ENCODE assay signal across 22 mouse cellular contexts in the genomic region with DNA sequence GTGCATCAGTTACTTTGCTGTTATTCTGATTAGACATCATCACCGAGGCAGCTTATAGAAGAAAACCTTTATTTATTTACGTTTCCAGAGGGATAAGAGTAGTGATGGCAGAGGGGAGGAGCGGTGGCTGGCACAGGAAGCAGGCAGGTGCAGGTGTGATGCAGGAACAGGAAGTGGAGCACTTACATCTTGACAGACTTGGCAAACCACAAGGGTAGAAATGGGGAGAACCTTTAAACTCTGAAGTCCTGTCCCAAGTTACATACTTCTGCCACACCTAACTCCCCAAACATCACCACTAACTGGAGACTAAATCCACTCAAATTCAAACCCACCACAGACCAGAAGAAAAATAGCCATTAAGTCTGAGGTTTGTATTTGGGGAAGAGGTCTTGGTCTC. TPM values are rescaled to one million over a fixed set of nuclear protein-coding genes. Genes with fewer than 3 reads are reported as not detected.
DNase-seq lines count a peak whose midpoint lies in the region; ATAC-seq and TF ChIP-seq lines count a peak whose summit lies in the region.
"Had no signal": no experiment of that assay in that cellular context is flagged by ENCODE, and none has a peak within 500 bp of the region (broad histone marks: within the 10 kb centered on the region; RNA-seq: fewer than 3 reads in every experiment).

No protein-coding gene starts in this region.

- no peaks in the 10 kb centered on the region for H3K9me3 ChIP-seq in intestine, postnatal 0 days (ENCODE audit: control insufficient read depth)
- H3K9me3 ChIP-seq: embryonic facial prominence, embryonic 10.5 days; heart, embryonic 12.5 days; limb, embryonic 13.5 days; liver, embryonic 13.5 days; midbrain, embryonic 12.5 days; stomach, embryonic 15.5 days had no signal

- no peak for ATAC-seq in intestine, postnatal 0 days
- ATAC-seq: forebrain, embryonic 16.5 days; hindbrain, embryonic 16.5 days had no signal

- WGBS in intestine, postnatal 0 days, result 76% methylated on average over 3 of the region's 3 CpGs

- H3K36me3 ChIP-seq in intestine, postnatal 0 days (ENCODE audit: control insufficient read depth, insufficient read depth), result no peaks in the 10 kb centered on the region; the same call in none of the 2 replicates
- H3K36me3 ChIP-seq: stomach, embryonic 15.5 days had no signal

- no peak overlapping the region for H3K4me2 ChIP-seq in intestine, postnatal 0 days (replicated peaks; ENCODE audit: low read depth)
- H3K4me2 ChIP-seq: heart, embryonic 12.5 days; limb, embryonic 13.5 days; liver, embryonic 13.5 days; lung, embryonic 14.5 days; midbrain, embryonic 12.5 days; stomach, embryonic 15.5 days had no signal

- peak; percentile 78 for DNase-seq in CD4-positive helper T cell, adult 2 months (ENCODE audit: low read depth, low spot score)
- DNase-seq in T-cell, adult 2 months (ENCODE audit: low spot score), result peak; percentile 58
- peak; percentile 53 to 70 for DNase-seq in natural killer cell, adult 2 months (ENCODE audit: low spot score in 2 of 2)
- DNase-seq in thymus, postnatal 25 days, result peak; percentile 35
- DNase-seq in B cell, adult 2 months, result no peak
- no peak for DNase-seq in adrenal gland, adult (ENCODE audit: inconsistent age in 2 of 2, low spot score in 1 of 2)
- DNase-seq: adrenal gland, adult 2 months; cerebellum, adult 8-10 months; kidney, adult 2 months; kidney, postnatal 10 days; liver, embryonic 13.5 days; right cerebral cortex, postnatal 25 days had no signal

- H3K27ac ChIP-seq in intestine, postnatal 0 days (ENCODE audit: low read depth, low read length), result no peak overlapping the region
- H3K27ac ChIP-seq: embryonic facial prominence, embryonic 10.5 days; limb, embryonic 13.5 days; liver, embryonic 13.5 days; macrophage; midbrain, embryonic 12.5 days; stomach, embryonic 15.5 days had no signal

- H3K4me3 ChIP-seq in intestine, postnatal 0 days (ENCODE audit: low read depth, low read length), result no peak overlapping the region
- H3K4me3 ChIP-seq: embryonic facial prominence, embryonic 10.5 days; heart, embryonic 12.5 days; limb, embryonic 13.5 days; liver, embryonic 13.5 days; midbrain, embryonic 12.5 days; stomach, embryonic 15.5 days had no signal

- H3K27me3 ChIP-seq in intestine, postnatal 0 days (replicated peaks; ENCODE audit: control insufficient read depth, insufficient read depth, low read length), result no peaks in the 10 kb centered on the region
- H3K27me3 ChIP-seq: heart, embryonic 12.5 days; limb, embryonic 13.5 days; midbrain, embryonic 12.5 days; stomach, embryonic 15.5 days had no signal

- no peak overlapping the region for H3K9ac ChIP-seq in intestine, postnatal 0 days (ENCODE audit: low read depth, low read length)
- H3K9ac ChIP-seq: heart, embryonic 12.5 days; limb, embryonic 13.5 days; liver, embryonic 13.5 days; lung, embryonic 14.5 days; midbrain, embryonic 12.5 days; stomach, embryonic 15.5 days had no signal

- no peak for TF ChIP-seq CTCF in intestine, postnatal 0 days (IDR thresholded peaks at IDR 0.05; ENCODE audit: low read depth)

- H3K4me1 ChIP-seq in intestine, postnatal 0 days (replicated peaks; ENCODE audit: control insufficient read depth, insufficient read depth, low read length), result no peaks in the 10 kb centered on the region

RNA-seq across cellular contexts. Expression of gene Itsn1, which starts 51.7 kb away (rescaled TPM):
- polyA plus RNA-seq in intestine, postnatal 0 days (2015; fragmentation: Nextera tagmentation; extraction: Ambion mirVana), result 6.2 and 6.5 TPM in 2 replicates

RNA-seq across cellular contexts. Expression of gene Cryzl1, which starts 52.1 kb away (rescaled TPM):
- 36.3 and 42.2 TPM in 2 replicates for polyA plus RNA-seq in intestine, postnatal 0 days (2015; fragmentation: Nextera tagmentation; extraction: Ambion mirVana)

Comparison
In these comparisons a context has a peak if more than half of its experiments do, and no peak if none do; other contexts are left out.
1. DNase-seq: peak in CD4-positive helper T cell, adult 2 months (single experiment), T-cell, adult 2 months (single experiment), natural killer cell, adult 2 months (2 of 2) and thymus, postnatal 25 days (single experiment); none in B cell, adult 2 months (0 of 2) and adrenal gland, adult (0 of 2).